In the genomic region with DNA sequence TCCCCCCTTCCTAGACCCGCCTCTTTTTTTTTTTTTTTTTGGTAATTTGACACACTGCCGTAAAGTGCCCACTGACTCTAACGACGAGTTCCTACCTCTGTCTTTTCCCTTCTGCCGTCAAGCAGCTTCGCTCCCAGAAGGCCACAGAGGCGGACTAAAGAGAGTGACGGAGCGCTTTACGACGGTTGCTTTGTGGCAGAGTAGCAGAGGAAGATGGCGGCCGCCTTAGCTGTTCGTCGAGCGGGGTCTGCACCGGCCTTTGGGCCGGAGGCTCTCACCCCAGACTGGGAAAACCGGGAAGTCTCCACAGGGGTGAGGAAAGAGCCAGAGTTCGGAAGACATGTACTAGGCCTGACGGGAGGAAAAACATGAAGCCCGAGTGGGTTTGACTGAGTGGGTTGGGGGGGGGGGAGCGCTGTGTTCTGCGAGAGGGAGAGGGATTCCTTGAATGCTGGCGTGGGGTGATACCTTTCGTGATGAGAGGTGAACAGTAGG, we compare ENCODE assay signal across 7 mouse cellular contexts. TPM values are rescaled to one million over a fixed set of nuclear protein-coding genes. Genes with fewer than 3 reads are reported as not detected.
DNase-seq lines count a peak whose midpoint lies in the region; ATAC-seq lines count a peak whose summit lies in the region.

A gene (plus strand): TSS at position 184 of the 495 bp plus-strand sequence.

- H3K27ac ChIP-seq in embryonic facial prominence, embryonic 11.5 days (replicated peaks; ENCODE audit: low read depth, low read length) = no peak within 1 kb of the TSS
- peak within 1 kb of the TSS; percentile 88 for H3K27ac ChIP-seq in limb, embryonic 10.5 days
- H3K27ac ChIP-seq in midbrain, embryonic 13.5 days = no peak within 1 kb of the TSS; the same call in 1 of the 2 replicates

- peak; percentile 93 for DNase-seq in adrenal gland, postnatal 14 days
- DNase-seq in embryonic facial prominence, embryonic 11.5 days (ENCODE audit: low spot score) = peak; percentile 98
- DNase-seq in kidney, adult 11 months = peak; percentile 95
- DNase-seq in limb, embryonic 10.5 days (ENCODE audit: low spot score) = peak; percentile 89
- DNase-seq in spleen, adult 12 weeks (ENCODE audit: low spot score) = peak; percentile 79

- H3K36me3 ChIP-seq in embryonic facial prominence, embryonic 11.5 days (replicated peaks; ENCODE audit: control insufficient read depth, insufficient read depth, low read depth, low read length) = no peaks in the 10 kb centered on the region; the same call in none of the 2 replicates
- H3K36me3 ChIP-seq in limb, embryonic 10.5 days = peaks cover 40% of the 10 kb centered on the region
- peaks cover 31% of the 10 kb centered on the region for H3K36me3 ChIP-seq in midbrain, embryonic 13.5 days

- H3K4me3 ChIP-seq in embryonic facial prominence, embryonic 11.5 days (ENCODE audit: low read depth, low read length) = peak within 1 kb of the TSS; percentile 79
- H3K4me3 ChIP-seq in limb, embryonic 10.5 days = peak within 1 kb of the TSS; percentile 81
- H3K4me3 ChIP-seq in midbrain, embryonic 13.5 days (replicated peaks) = peak within 1 kb of the TSS; percentile 72

- no peaks in the 10 kb centered on the region for H3K27me3 ChIP-seq in embryonic facial prominence, embryonic 11.5 days (ENCODE audit: control insufficient read depth, insufficient read depth, low read length)
- H3K27me3 ChIP-seq in limb, embryonic 10.5 days (ENCODE audit: low read depth, poor library complexity, severe bottlenecking) = peaks cover 4% of the 10 kb centered on the region; the same call in 1 of the 2 replicates
- H3K27me3 ChIP-seq in midbrain, embryonic 13.5 days = no peaks in the 10 kb centered on the region

- H3K9me3 ChIP-seq in embryonic facial prominence, embryonic 11.5 days (replicated peaks; ENCODE audit: control insufficient read depth, low read length) = no peaks in the 10 kb centered on the region
- no peaks in the 10 kb centered on the region for H3K9me3 ChIP-seq in limb, embryonic 10.5 days (replicated peaks)
- H3K9me3 ChIP-seq in midbrain, embryonic 13.5 days = no peaks in the 10 kb centered on the region

- ATAC-seq in embryonic facial prominence, embryonic 11.5 days (replicated peaks; ENCODE audit: insufficient number of reproducible peaks, low FRiP score, low TSS enrichment, low read depth) = peak; percentile 91
- ATAC-seq in granulocyte monocyte progenitor cell, adult 5-6 weeks (replicated peaks; ENCODE audit: poor library complexity, severe bottlenecking) = peak; percentile 100
- ATAC-seq in midbrain, embryonic 13.5 days = peak; percentile 95

- H3K9ac ChIP-seq in embryonic facial prominence, embryonic 11.5 days (replicated peaks; ENCODE audit: low read length) = peak within 1 kb of the TSS; percentile 73
- peak within 1 kb of the TSS; percentile 81 for H3K9ac ChIP-seq in midbrain, embryonic 13.5 days (replicated peaks)

- H3K4me2 ChIP-seq in embryonic facial prominence, embryonic 11.5 days (ENCODE audit: low read depth, low read length) = peak within 1 kb of the TSS; percentile 62
- H3K4me2 ChIP-seq in midbrain, embryonic 13.5 days (replicated peaks) = peak within 1 kb of the TSS; percentile 87

- WGBS in embryonic facial prominence, embryonic 11.5 days = 0% methylated on average over 25 of the region's 26 CpGs
- under 1% methylated on average over 26 of the region's 26 CpGs for WGBS in limb, embryonic 10.5 days
- under 1% methylated on average over 24 of the region's 26 CpGs for WGBS in midbrain, embryonic 13.5 days

- H3K4me1 ChIP-seq in embryonic facial prominence, embryonic 11.5 days (ENCODE audit: control insufficient read depth, insufficient read depth, low read length) = no peaks in the 10 kb centered on the region
- H3K4me1 ChIP-seq in limb, embryonic 10.5 days = peaks cover 12% of the 10 kb centered on the region
- peaks cover 22% of the 10 kb centered on the region for H3K4me1 ChIP-seq in midbrain, embryonic 13.5 days (replicated peaks)

RNA-seq across cellular contexts. Expression of the gene that starts here (rescaled TPM):
- total RNA-seq in adrenal gland, postnatal 14 days (2021) = 233 and 258 TPM in 2 replicates
- polyA plus RNA-seq in embryonic facial prominence, embryonic 11.5 days (2014; fragmentation: Nextera tagmentation; extraction: Ambion mirVana) = 827 and 878 TPM in 2 replicates
- 243 and 281 TPM in 2 replicates for total RNA-seq in granulocyte monocyte progenitor cell, adult 5-6 weeks (2014; fragmentation: Nextera tagmentation)
- 290 and 384 TPM in 2 replicates for total RNA-seq in granulocyte monocyte progenitor cell, adult 5-6 weeks (2017)
- 1,140 and 1,215 TPM in 2 replicates for polyA plus RNA-seq in limb, embryonic 10.5 days (2016; fragmentation: Nextera tagmentation; extraction: Ambion mirVana)
- 827 and 844 TPM in 2 replicates for polyA plus RNA-seq in midbrain, embryonic 13.5 days (2015; fragmentation: Nextera tagmentation; extraction: Ambion mirVana)
